Mouse (Mus musculus) ES-Bruce4 (cell line): Measurements from ENCODE around the gene Rap1a.

Source experiments
- CTCF ChIP-seq: IDR thresholded peaks from one replicate; pipeline ENCODE4 v1.8.1; 2011; ENCODE audit warnings: low read depth, low read length
- POLR2A ChIP-seq: IDR thresholded peaks from one replicate; pipeline ENCODE4 v1.8.1; 2011; ENCODE audit warnings: low read length; ENCODE audit not compliant: insufficient read depth

- no peak for TF ChIP-seq CTCF
- no peak for TF ChIP-seq POLR2A
Observed at GRCm38 (mm10) chr3:105703571-105703970, 97.6 kb downstream of the Rap1a start.
